Mouse (Mus musculus) spleen, postnatal 14 days (tissue): ENCODE measurements around the gene Eif2s2.
"Not testable (repeated sequence)": the region's sequence is repeated elsewhere in the genome, so short reads cannot be mapped to it uniquely, and the experiment has no call there.

Experiments
- DNase-seq, 2 experiments: peaks; one replicate each; pipeline ENCODE4 v3.0.0; 2021 to 2022; ENCODE audit warnings: low spot score in 2 of 2

Gene Eif2s2

GRCm38 (mm10) chr2:154892201-154893044, at the start of gene Eif2s2:
Gene Eif2s2, minus strand, starts transcription at chr2:154892935.
- DNase-seq: peak; percentile 91 to 93

GRCm38 (mm10) chr2:154941952-154942351, 49.2 kb upstream of the Eif2s2 start:
- no peak for DNase-seq

GRCm38 (mm10) chr2:154937547-154938390, 45.0 kb upstream of the Eif2s2 start:
- DNase-seq: no peak

GRCm38 (mm10) chr2:154936536-154937155, 43.9 kb upstream of the Eif2s2 start:
- no peak for DNase-seq

- no peak for DNase-seq
Measured at GRCm38 (mm10) chr2:154936106-154936505, 43.4 kb upstream of the Eif2s2 start.

- DNase-seq: no peak
Measured at GRCm38 (mm10) chr2:154933884-154934283, 41.1 kb upstream of the Eif2s2 start.

GRCm38 (mm10) chr2:154928298-154928697, 35.6 kb upstream of the Eif2s2 start:
- no peak for DNase-seq

GRCm38 (mm10) chr2:154926843-154927242, 34.1 kb upstream of the Eif2s2 start:
- no peak for DNase-seq

- DNase-seq: no peak
Measured at GRCm38 (mm10) chr2:154925411-154926031, 32.8 kb upstream of the Eif2s2 start.

- not testable (repeated sequence) for DNase-seq
Measured at GRCm38 (mm10) chr2:154922134-154922533, 29.4 kb upstream of the Eif2s2 start.

GRCm38 (mm10) chr2:154920896-154921295, 28.2 kb upstream of the Eif2s2 start:
- no peak for DNase-seq

GRCm38 (mm10) chr2:154917866-154918641, 25.3 kb upstream of the Eif2s2 start:
- DNase-seq: no peak

- no peak for DNase-seq
Measured at GRCm38 (mm10) chr2:154916547-154916946, 23.8 kb upstream of the Eif2s2 start.

GRCm38 (mm10) chr2:154915922-154916541, 23.3 kb upstream of the Eif2s2 start:
- DNase-seq: no peak

- no peak for DNase-seq
Measured at GRCm38 (mm10) chr2:154909789-154910188, 17.1 kb upstream of the Eif2s2 start.

- not testable (repeated sequence) for DNase-seq
Measured at GRCm38 (mm10) chr2:154908223-154908622, 15.5 kb upstream of the Eif2s2 start.

- DNase-seq: no peak
Measured at GRCm38 (mm10) chr2:154905796-154906195, 13.1 kb upstream of the Eif2s2 start.

- no peak for DNase-seq
Measured at GRCm38 (mm10) chr2:154902111-154902510, 9.4 kb upstream of the Eif2s2 start.

GRCm38 (mm10) chr2:154899412-154899811, 6.7 kb upstream of the Eif2s2 start:
- not testable (repeated sequence) for DNase-seq

GRCm38 (mm10) chr2:154899004-154899403, 6.3 kb upstream of the Eif2s2 start:
- not testable (repeated sequence) for DNase-seq
